Mouse (Mus musculus) subcutaneous adipose tissue, adult 2 months (tissue): ENCODE measurements around the gene Dzip3. TPM values are rescaled to one million over a fixed set of nuclear protein-coding genes. Genes with fewer than 3 reads are reported as not detected.

Experiments
- polyA plus RNA-seq: library from polyadenylated mRNA; depleted of rRNA; stranded (reverse); fragments of >200 nt; gene quantifications from 2 replicates; pipeline ENCODE4 v1.2.3, GENCODE M21; 2012; ENCODE audit warnings: low replicate concordance; rRNA removed

The Dzip3 gene
- 4.1 and 5.8 TPM in 2 replicates for polyA plus RNA-seq

DNA sequence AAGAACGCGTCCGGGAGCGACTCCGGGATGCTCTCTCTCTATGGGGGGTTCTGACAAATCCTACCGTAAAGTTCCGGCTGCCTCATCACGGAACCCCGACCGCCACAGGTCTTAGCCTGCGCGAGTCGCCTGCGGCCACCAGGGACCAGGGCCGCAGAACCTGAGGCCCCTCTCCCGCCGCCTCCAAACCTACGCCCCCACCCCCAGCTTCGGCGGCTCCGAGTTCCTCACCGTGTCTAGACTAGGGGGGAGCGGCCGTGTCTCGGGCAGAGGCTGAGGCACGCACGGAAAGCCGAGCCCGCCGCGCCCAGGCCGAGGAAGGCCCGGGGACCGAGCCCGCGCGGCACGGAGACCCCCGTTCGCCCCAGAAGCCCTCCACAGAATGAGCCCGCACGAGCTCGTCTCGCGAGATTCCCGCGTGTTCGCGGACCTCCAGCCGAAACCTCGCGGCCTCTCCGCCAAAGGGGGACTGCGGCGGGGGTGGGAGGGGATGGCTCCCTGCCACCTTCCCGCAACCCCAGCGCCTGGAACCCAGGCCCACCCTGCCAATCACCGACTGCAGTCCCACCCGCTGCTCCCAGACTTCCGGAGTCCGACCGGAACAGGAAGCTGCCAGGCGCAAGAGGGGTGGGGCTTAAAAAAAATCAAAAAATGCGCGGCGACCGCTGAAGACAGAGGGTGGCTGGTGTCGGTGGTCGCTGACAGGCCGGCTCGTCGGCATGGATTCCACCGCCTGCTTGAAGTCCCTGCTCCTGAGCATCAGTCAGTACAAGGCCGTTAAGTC, at the start of gene Dzip3, which contains the start of gene Cip2a:
TSS of gene Dzip3 (minus strand) at position 607 of the 784 bp plus-strand sequence.
TSS of gene Cip2a (plus strand) at position 627 of the 784 bp plus-strand sequence.

Other genes starting within 250 kb of the Dzip3 start
- 0.03 TPM in 2 replicates for gene Trat1, start 222.1 kb downstream of the Dzip3 start, polyA plus RNA-seq
- 0.26 TPM in 1 of 2 replicates, not detected in the other for gene Retnlb, start 177.3 kb downstream of the Dzip3 start, polyA plus RNA-seq
- 441 and 955 TPM in 2 replicates for gene Retnla, start 151.6 kb downstream of the Dzip3 start, polyA plus RNA-seq
- gene Retnlg, start 121.5 kb downstream of the Dzip3 start, polyA plus RNA-seq: 3.8 and 134 TPM in 2 replicates
- gene Cip2a, start within 50 bp of the Dzip3 start, polyA plus RNA-seq: 0.40 and 2.7 TPM in 2 replicates
- gene Myh15, start 63.3 kb upstream of the Dzip3 start, polyA plus RNA-seq: not detected in 2 replicates